Mouse (Mus musculus): ENCODE data around the gene Cnot6. TPM values are rescaled to one million over a fixed set of nuclear protein-coding genes. Genes with fewer than 3 reads are reported as not detected.

Cnot6 gene
- polyA plus RNA-seq, 1 experiment from 2014 or later: 42.4 TPM

GRCm38 (mm10) chr11:49713336-49714334, 1.1 kb upstream of the Cnot6 start:
- Histone ChIP-seq H3K4me1 (ENCODE audit: control insufficient read depth in 2 of 2, insufficient read depth in 2 of 2, low read length in 2 of 2) (peaks cover 10 to 24% of the 10 kb centered on the region in 2 experiments), H3K9ac (ENCODE audit: low read length) (peak overlapping the region; percentile 99), H3K9me3 (ENCODE audit: control insufficient read depth, low read length) (no peaks in the 10 kb centered on the region), H3K4me2 (ENCODE audit: low read length) (peak overlapping the region; percentile 74), H3K27me3 (ENCODE audit: control insufficient read depth, insufficient read depth, low read length) (no peaks in the 10 kb centered on the region), H3K27ac (replicated peaks in 1 of 2; ENCODE audit: control insufficient read depth in 1 of 2, insufficient read depth in 1 of 2, low read depth in 2 of 2, low read length in 2 of 2) (peak overlapping the region; percentile 54 to 69), H3K4me3 (ENCODE audit: control insufficient read depth in 1 of 2, insufficient read depth in 1 of 2, low read depth in 1 of 2, low read length in 2 of 2) (peak overlapping the region; percentile 29 to 98), H3K36me3 (ENCODE audit: control insufficient read depth, insufficient read depth, low read length) (0 out of 2 replicates have a peak, but pooled peaks cover 5% of the 10 kb centered on the region)
- 36% methylated on average over 20 of the region's 20 CpGs for WGBS
- ATAC-seq (ENCODE audit: insufficient number of reproducible peaks, insufficient read depth, low FRiP score, low read depth): no peak

GRCm38 (mm10) chr11:49711981-49712554, 455 bp downstream of the Cnot6 start:
- no peaks in the 10 kb centered on the region for H3K27me3 ChIP-seq (ENCODE audit: control insufficient read depth, insufficient read depth, low read length)
- peaks cover 10 to 24% of the 10 kb centered on the region in 2 experiments for H3K4me1 ChIP-seq (ENCODE audit: control insufficient read depth in 2 of 2, insufficient read depth in 2 of 2, low read length in 2 of 2)
- peak overlapping the region; percentile 68 to 96 for H3K27ac ChIP-seq (replicated peaks in 1 of 2; ENCODE audit: control insufficient read depth in 1 of 2, insufficient read depth in 1 of 2, low read depth in 2 of 2, low read length in 2 of 2)
- H3K9me3 ChIP-seq (ENCODE audit: control insufficient read depth, low read length): no peaks in the 10 kb centered on the region
- ATAC-seq (ENCODE audit: insufficient number of reproducible peaks, insufficient read depth, low FRiP score, low read depth): peak; percentile 55
- peaks cover 13% of the 10 kb centered on the region; the same call in 1 of the 2 replicates for H3K36me3 ChIP-seq (ENCODE audit: control insufficient read depth, insufficient read depth, low read length)
- peak overlapping the region; percentile 99 for H3K9ac ChIP-seq (ENCODE audit: low read length)
- H3K4me2 ChIP-seq (ENCODE audit: low read length): peak overlapping the region; percentile 73
- WGBS: under 1% methylated on average over 35 of the region's 70 CpGs
- H3K4me3 ChIP-seq (ENCODE audit: control insufficient read depth in 1 of 2, insufficient read depth in 1 of 2, low read depth in 1 of 2, low read length in 2 of 2): peak overlapping the region; percentile 62 to 98

- Histone ChIP-seq H3K9ac (ENCODE audit: low read length) (no peak overlapping the region; the same call in 1 of the 2 replicates), H3K27me3 (ENCODE audit: control insufficient read depth, insufficient read depth, low read length) (no peaks in the 10 kb centered on the region), H3K4me1 (ENCODE audit: control insufficient read depth in 2 of 2, insufficient read depth in 2 of 2, low read length in 2 of 2) (peaks cover 10 to 25% of the 10 kb centered on the region in 2 experiments), H3K36me3 (ENCODE audit: control insufficient read depth, insufficient read depth, low read length) (peaks cover 25% of the 10 kb centered on the region), H3K4me3 (ENCODE audit: control insufficient read depth in 1 of 2, insufficient read depth in 1 of 2, low read depth in 1 of 2, low read length in 2 of 2) (peak overlapping the region in 1 of 2 experiments; percentile 98; a peak in 2 of 4 replicates), H3K9me3 (ENCODE audit: control insufficient read depth, low read length) (no peaks in the 10 kb centered on the region), H3K27ac (replicated peaks in 1 of 2; ENCODE audit: control insufficient read depth in 1 of 2, insufficient read depth in 1 of 2, low read depth in 2 of 2, low read length in 2 of 2) (no peak overlapping the region), H3K4me2 (ENCODE audit: low read length) (peak overlapping the region; percentile 73)
- ATAC-seq (ENCODE audit: insufficient number of reproducible peaks, insufficient read depth, low FRiP score, low read depth): no peak
- 67% methylated on average over 2 of the region's 2 CpGs for WGBS
Measured at GRCm38 (mm10) chr11:49710664-49711063, 1.9 kb downstream of the Cnot6 start.

- 79% methylated on average over 2 of the region's 2 CpGs for WGBS
- Histone ChIP-seq H3K9me3 (ENCODE audit: control insufficient read depth, low read length) (no peaks in the 10 kb centered on the region), H3K27me3 (ENCODE audit: control insufficient read depth, insufficient read depth, low read length) (no peaks in the 10 kb centered on the region), H3K36me3 (ENCODE audit: control insufficient read depth, insufficient read depth, low read length) (peaks cover 39% of the 10 kb centered on the region), H3K4me3 (ENCODE audit: control insufficient read depth in 1 of 2, insufficient read depth in 1 of 2, low read depth in 1 of 2, low read length in 2 of 2) (no peak overlapping the region), H3K4me2 (ENCODE audit: low read length) (no peak overlapping the region), H3K27ac (replicated peaks in 1 of 2; ENCODE audit: control insufficient read depth in 1 of 2, insufficient read depth in 1 of 2, low read depth in 2 of 2, low read length in 2 of 2) (no peak overlapping the region), H3K9ac (ENCODE audit: low read length) (no peak overlapping the region), H3K4me1 (ENCODE audit: control insufficient read depth in 2 of 2, insufficient read depth in 2 of 2, low read length in 2 of 2) (peaks cover 0 to 27% of the 10 kb centered on the region in 2 experiments; a peak in 2 of 4 replicates)
- no peak for ATAC-seq (ENCODE audit: insufficient number of reproducible peaks, insufficient read depth, low FRiP score, low read depth)
Measured at GRCm38 (mm10) chr11:49707834-49708233, 4.7 kb downstream of the Cnot6 start.

GRCm38 (mm10) chr11:49704804-49705203, 7.7 kb downstream of the Cnot6 start:
- ATAC-seq (ENCODE audit: insufficient number of reproducible peaks, insufficient read depth, low FRiP score, low read depth): no peak
- H3K4me3 ChIP-seq (ENCODE audit: control insufficient read depth in 1 of 2, insufficient read depth in 1 of 2, low read depth in 1 of 2, low read length in 2 of 2): no peak overlapping the region
- 65% methylated on average over 8 of the region's 8 CpGs for WGBS
- no peaks in the 10 kb centered on the region for H3K27me3 ChIP-seq (ENCODE audit: control insufficient read depth, insufficient read depth, low read length)
- H3K9ac ChIP-seq (ENCODE audit: low read length): no peak overlapping the region
- H3K27ac ChIP-seq (replicated peaks in 1 of 2; ENCODE audit: control insufficient read depth in 1 of 2, insufficient read depth in 1 of 2, low read depth in 2 of 2, low read length in 2 of 2): no peak overlapping the region
- peaks cover 0 to 14% of the 10 kb centered on the region in 2 experiments; a peak in 2 of 4 replicates for H3K4me1 ChIP-seq (ENCODE audit: control insufficient read depth in 2 of 2, insufficient read depth in 2 of 2, low read length in 2 of 2)
- peaks cover 60% of the 10 kb centered on the region for H3K36me3 ChIP-seq (ENCODE audit: control insufficient read depth, insufficient read depth, low read length)
- no peaks in the 10 kb centered on the region for H3K9me3 ChIP-seq (ENCODE audit: control insufficient read depth, low read length)
- H3K4me2 ChIP-seq (ENCODE audit: low read length): no peak overlapping the region

GRCm38 (mm10) chr11:49702014-49702413, 10.5 kb downstream of the Cnot6 start:
- Histone ChIP-seq H3K9ac (ENCODE audit: low read length) (no peak overlapping the region), H3K4me3 (ENCODE audit: control insufficient read depth in 1 of 2, insufficient read depth in 1 of 2, low read depth in 1 of 2, low read length in 2 of 2) (no peak overlapping the region), H3K4me1 (ENCODE audit: control insufficient read depth in 2 of 2, insufficient read depth in 2 of 2, low read length in 2 of 2) (peaks cover 0 to 7% of the 10 kb centered on the region in 2 experiments; a peak in 1 of 4 replicates), H3K4me2 (ENCODE audit: low read length) (no peak overlapping the region), H3K27ac (replicated peaks in 1 of 2; ENCODE audit: control insufficient read depth in 1 of 2, insufficient read depth in 1 of 2, low read depth in 2 of 2, low read length in 2 of 2) (no peak overlapping the region), H3K27me3 (ENCODE audit: control insufficient read depth, insufficient read depth, low read length) (no peaks in the 10 kb centered on the region), H3K36me3 (ENCODE audit: control insufficient read depth, insufficient read depth, low read length) (peaks cover 68% of the 10 kb centered on the region), H3K9me3 (ENCODE audit: control insufficient read depth, low read length) (no peaks in the 10 kb centered on the region)
- no peak for ATAC-seq (ENCODE audit: insufficient number of reproducible peaks, insufficient read depth, low FRiP score, low read depth)
- 94% methylated on average over 8 of the region's 8 CpGs for WGBS

GRCm38 (mm10) chr11:49699079-49699478, 13.4 kb downstream of the Cnot6 start:
- no peaks in the 10 kb centered on the region for H3K27me3 ChIP-seq (ENCODE audit: control insufficient read depth, insufficient read depth, low read length)
- H3K4me3 ChIP-seq (ENCODE audit: control insufficient read depth in 1 of 2, insufficient read depth in 1 of 2, low read depth in 1 of 2, low read length in 2 of 2): no peak overlapping the region
- peaks cover 0 to 18% of the 10 kb centered on the region in 2 experiments; a peak in 2 of 4 replicates for H3K4me1 ChIP-seq (ENCODE audit: control insufficient read depth in 2 of 2, insufficient read depth in 2 of 2, low read length in 2 of 2)
- no peak overlapping the region for H3K27ac ChIP-seq (replicated peaks in 1 of 2; ENCODE audit: control insufficient read depth in 1 of 2, insufficient read depth in 1 of 2, low read depth in 2 of 2, low read length in 2 of 2)
- no peak overlapping the region for H3K9ac ChIP-seq (ENCODE audit: low read length)
- no peak for ATAC-seq (ENCODE audit: insufficient number of reproducible peaks, insufficient read depth, low FRiP score, low read depth)
- 100% methylated on average over 1 of the region's 1 CpGs for WGBS
- H3K9me3 ChIP-seq (ENCODE audit: control insufficient read depth, low read length): no peaks in the 10 kb centered on the region
- H3K4me2 ChIP-seq (ENCODE audit: low read length): no peak overlapping the region
- peaks cover 63% of the 10 kb centered on the region for H3K36me3 ChIP-seq (ENCODE audit: control insufficient read depth, insufficient read depth, low read length)
